ENCODE assay signal across 10 mouse cellular contexts in genomic region chr10:98959385-98959784, GRCm38 (mm10). TPM values are rescaled to one million over a fixed set of nuclear protein-coding genes. Genes with fewer than 3 reads are reported as not detected.
DNase-seq lines count a peak whose midpoint lies in the region; ATAC-seq lines count a peak whose summit lies in the region.
"Had no signal": no experiment of that assay in that cellular context is flagged by ENCODE, and none has a peak within 500 bp of the region (broad histone marks: within the 10 kb centered on the region; RNA-seq: fewer than 3 reads in every experiment).

No protein-coding gene starts in this region.

- no peaks in the 10 kb centered on the region for H3K9me3 ChIP-seq in hindbrain, embryonic 13.5 days
- H3K9me3 ChIP-seq: hindbrain, embryonic 15.5 days had no signal

- no peak overlapping the region for H3K4me2 ChIP-seq in hindbrain, embryonic 13.5 days
- H3K4me2 ChIP-seq: hindbrain, embryonic 15.5 days had no signal

- H3K4me3 ChIP-seq in hindbrain, embryonic 13.5 days, result no peak overlapping the region
- H3K4me3 ChIP-seq: hindbrain, embryonic 15.5 days had no signal

- H3K4me1 ChIP-seq in hindbrain, embryonic 13.5 days (replicated peaks), result peaks cover 3% of the 10 kb centered on the region

- whole genome bisulfite sequencing in hindbrain, embryonic 13.5 days, result 75% methylated on average over 6 of the region's 6 CpGs

- no peaks in the 10 kb centered on the region for H3K36me3 ChIP-seq in hindbrain, embryonic 13.5 days
- H3K36me3 ChIP-seq: hindbrain, embryonic 15.5 days had no signal

- no peaks in the 10 kb centered on the region for H3K27me3 ChIP-seq in hindbrain, embryonic 13.5 days
- H3K27me3 ChIP-seq: hindbrain, embryonic 15.5 days had no signal

- no peak overlapping the region; the same call in 1 of the 2 replicates for H3K27ac ChIP-seq in hindbrain, embryonic 13.5 days
- H3K27ac ChIP-seq: hindbrain, embryonic 15.5 days had no signal

- peak; percentile 55 for DNase-seq in brain, embryonic 18.5 days (ENCODE audit: low read depth, low spot score)
- DNase-seq in frontal cortex, postnatal 14 days (ENCODE audit: low spot score in 2 of 2), result peak; percentile 53 to 59
- peak; percentile 74 to 95 for DNase-seq in left cerebral cortex, postnatal 25 days (ENCODE audit: low spot score in 2 of 2)
- no peak for DNase-seq in adrenal gland, adult 2 months
- DNase-seq in urinary bladder, postnatal 36 days (ENCODE audit: low spot score in 2 of 2), result no peak
- DNase-seq: cerebellum, adult 2 months; thymus, adult 2 months had no signal

- intact Hi-C loops in left cerebral cortex, postnatal 25 days (cut with DNase I), result no loop called here

- no peak overlapping the region for H3K9ac ChIP-seq in hindbrain, embryonic 13.5 days
- H3K9ac ChIP-seq: hindbrain, embryonic 15.5 days had no signal

- peak; percentile 59 for ATAC-seq in CD4-positive, CD25-positive, alpha-beta regulatory T cell, adult 4 months
- ATAC-seq in hindbrain, embryonic 13.5 days (ENCODE audit: low FRiP score), result no peak

RNA-seq across cellular contexts. Expression of gene Atp2b1, which starts 45.2 kb away (rescaled TPM):
- polyA plus RNA-seq in CD4-positive, CD25-positive, alpha-beta regulatory T cell, adult 4 months (2017; shearing (Covaris generic)), result 100 to 1,000 TPM; 147 to 159 TPM
- 100 to 1,000 TPM; 710 to 765 TPM for total RNA-seq in left cerebral cortex, postnatal 25 days (2021)
- total RNA-seq in adrenal gland, adult 2 months (2021), result 10 to 100 TPM; 41.6 to 49.3 TPM
- polyA plus RNA-seq in adrenal gland, adult 2 months (2012; rRNA removed), result 2.6 and 3.1 TPM in 2 replicates
- 254 and 255 TPM in 2 replicates for polyA plus RNA-seq in hindbrain, embryonic 13.5 days (2015; fragmentation: Nextera tagmentation; extraction: Ambion mirVana)

Comparison
In these comparisons a context has a peak if more than half of its experiments do, and no peak if none do; other contexts are left out.
1. DNase-seq: peak in brain, embryonic 18.5 days (single experiment), frontal cortex, postnatal 14 days (2 of 2) and left cerebral cortex, postnatal 25 days (2 of 2); none in adrenal gland, adult 2 months (single experiment) and urinary bladder, postnatal 36 days (0 of 2).
2. RNA of gene Atp2b1, which starts 45.2 kb away (polyA plus RNA-seq): 254 to 255 TPM in hindbrain, embryonic 13.5 days and 147 to 159 TPM in CD4-positive, CD25-positive, alpha-beta regulatory T cell, adult 4 months; 2.6 to 3.1 TPM in adrenal gland, adult 2 months; every median in the first group is over 10 times any median in the second.